Mouse (Mus musculus): ENCODE data around the gene Rrad. TPM values are rescaled to one million over a fixed set of nuclear protein-coding genes. Genes with fewer than 3 reads are reported as not detected.
"Not testable (repeated sequence)": the region's sequence is repeated elsewhere in the genome, so short reads cannot be mapped to it uniquely, and the experiment has no call there.

The Rrad gene
- total RNA-seq (2021) = 100 to 1,000 TPM; 355 to 387 TPM

DNA sequence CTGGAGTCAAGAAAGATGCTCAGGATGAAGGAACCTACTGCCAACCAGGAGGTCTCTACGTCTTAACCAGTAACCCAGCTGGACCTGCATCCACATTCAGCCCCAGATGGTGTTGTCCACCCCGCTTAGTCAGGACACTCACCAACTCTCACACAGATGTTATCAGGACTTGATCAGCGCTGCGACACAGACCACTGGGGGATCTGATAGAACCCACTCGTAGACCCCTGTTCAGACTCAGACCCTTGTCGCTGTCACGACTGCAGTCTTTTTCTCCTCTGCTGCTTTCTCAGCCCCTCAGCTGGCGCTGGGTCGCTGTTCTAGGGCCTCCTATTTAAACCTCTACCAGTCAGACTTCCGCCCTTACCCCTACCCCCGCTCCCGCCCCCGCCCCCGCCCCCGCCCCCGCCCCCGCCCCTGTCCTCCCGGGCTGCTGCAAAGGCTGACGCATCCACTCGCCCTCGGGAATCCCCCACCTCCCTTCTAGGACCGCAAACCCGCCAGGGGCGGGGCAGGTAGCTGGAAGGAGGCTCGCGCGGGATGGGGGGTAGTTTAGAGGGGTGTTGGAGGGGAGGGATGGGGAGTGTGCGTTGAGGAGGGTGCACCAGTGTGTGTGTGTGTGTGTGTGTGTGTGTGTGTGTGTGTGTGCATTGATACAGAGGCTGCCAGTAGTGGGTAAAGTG is at the start of gene Rrad:
Rrad (minus strand) TSS at position 347 of the 683 bp plus-strand sequence.
- intact Hi-C loops (cut with DNase I) = no loop called here
- peak; percentile 63 to 75 for DNase-seq

DNA sequence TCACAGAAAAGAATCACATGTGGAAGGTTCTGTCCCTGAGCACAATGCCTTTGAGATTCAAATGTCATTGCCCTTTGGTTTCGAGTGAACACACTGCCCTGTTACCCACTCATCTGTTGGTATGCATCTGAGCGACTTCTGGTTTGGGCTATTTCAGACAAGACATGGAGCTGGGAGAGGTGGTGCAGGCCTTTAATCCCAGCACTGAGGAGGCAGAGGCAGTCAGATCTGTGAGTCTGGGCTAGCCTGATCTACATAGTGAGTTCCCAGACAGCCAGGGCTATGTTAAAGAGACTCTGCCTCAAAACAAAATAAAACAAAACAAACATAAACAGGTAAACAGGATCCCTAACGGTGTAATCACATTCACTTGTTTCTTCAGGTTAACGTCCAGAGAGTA is 24.5 kb upstream of the Rrad start:
- intact Hi-C loops (cut with DNase I) = loop anchor here (2.0 to 10.0 kb wide), 3 partner anchors 53 to 619 kb away; partner anchors contain the start of gene Nol3
- DNase-seq = no peak

DNA sequence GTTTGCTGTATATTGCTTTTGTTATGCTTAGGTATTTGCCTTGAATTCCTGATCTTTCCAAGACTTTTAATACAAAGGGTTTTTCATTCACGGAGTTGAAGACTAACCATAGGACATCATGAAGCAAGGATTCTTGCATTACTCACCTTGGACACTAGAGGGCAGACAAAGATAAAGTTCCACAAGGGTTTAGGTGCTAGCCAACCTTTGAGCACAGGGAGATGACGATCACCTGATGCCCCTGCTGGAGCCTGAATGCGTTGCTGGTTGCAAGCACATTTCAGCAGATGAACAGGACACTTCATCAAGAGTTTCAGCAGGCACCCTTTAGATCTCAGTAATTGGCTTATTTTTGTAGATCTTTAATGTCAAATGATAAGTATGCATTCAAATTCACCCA is 23.9 kb upstream of the Rrad start:
- intact Hi-C loops (cut with DNase I) = loop anchor here (1.0 to 10.0 kb wide), 4 partner anchors 10 to 620 kb away; partner anchors contain the start of gene Nol3
- peak; percentile 56 to 61 for DNase-seq

GRCm38 (mm10) chr8:104644187-104644586 is 13.1 kb upstream of the Rrad start:
- not testable (repeated sequence) for DNase-seq
- intact Hi-C loops (cut with DNase I) = loop anchor here (1.0 kb wide), 1 partner anchor 42 kb away; no protein-coding TSS in a partner anchor

- intact Hi-C loops (cut with DNase I) = no loop called here
- no peak for DNase-seq
Measured at GRCm38 (mm10) chr8:104642324-104642654, 11.2 kb upstream of the Rrad start.

- DNase-seq = peak; percentile 90 to 91
- intact Hi-C loops (cut with DNase I) = no loop called here
Measured at GRCm38 (mm10) chr8:104641426-104642323, 10.5 kb upstream of the Rrad start, which contains the start of gene Ciao2b. Ciao2b (minus strand) TSS chr8:104641965.

GRCm38 (mm10) chr8:104640831-104641370 is 9.8 kb upstream of the Rrad start:
- intact Hi-C loops (cut with DNase I) = no loop called here
- DNase-seq = no peak

- intact Hi-C loops (cut with DNase I) = no loop called here
- no peak for DNase-seq
Measured at GRCm38 (mm10) chr8:104640241-104640640, 9.1 kb upstream of the Rrad start.

- no peak for DNase-seq
- intact Hi-C loops (cut with DNase I) = no loop called here
Measured at GRCm38 (mm10) chr8:104638010-104638409, 6.9 kb upstream of the Rrad start.

GRCm38 (mm10) chr8:104635004-104635710 is 4.0 kb upstream of the Rrad start:
- intact Hi-C loops (cut with DNase I) = no loop called here
- DNase-seq = peak in 1 of 2 experiments; percentile 1

DNA sequence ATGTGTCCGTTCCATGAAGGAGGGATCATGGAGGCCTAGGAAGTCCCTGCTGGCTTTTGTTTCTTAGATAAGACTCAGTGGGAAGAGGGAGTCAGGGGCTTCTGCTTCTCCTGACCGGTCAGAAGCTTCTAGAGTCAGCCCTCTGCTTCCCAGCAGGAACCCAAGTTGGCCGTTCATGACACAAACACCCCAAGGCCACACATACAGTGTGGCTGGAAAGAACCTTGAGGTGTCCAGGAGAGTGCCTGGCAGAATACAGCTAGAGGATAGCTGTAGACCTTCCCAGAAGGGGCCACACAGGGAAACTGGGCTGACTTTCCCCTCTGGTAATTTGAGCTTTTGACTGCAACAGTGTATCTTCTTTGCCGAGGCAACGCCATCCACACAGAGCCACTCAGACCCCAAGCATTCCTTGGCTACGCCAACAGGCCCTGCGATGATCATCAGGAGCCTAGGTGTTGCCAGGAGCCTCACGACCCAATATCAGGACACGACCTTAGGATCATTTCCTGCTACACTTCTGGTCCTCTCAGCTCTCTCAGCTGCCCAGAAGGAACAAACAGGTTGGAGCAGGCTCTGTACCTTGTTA is 2.1 kb upstream of the Rrad start:
- intact Hi-C loops (cut with DNase I) = no loop called here
- DNase-seq = peak; percentile 21 to 44

- DNase-seq = peak in 1 of 2 experiments; percentile 8
Measured at GRCm38 (mm10) chr8:104632486-104632885, 1.4 kb upstream of the Rrad start.

DNA sequence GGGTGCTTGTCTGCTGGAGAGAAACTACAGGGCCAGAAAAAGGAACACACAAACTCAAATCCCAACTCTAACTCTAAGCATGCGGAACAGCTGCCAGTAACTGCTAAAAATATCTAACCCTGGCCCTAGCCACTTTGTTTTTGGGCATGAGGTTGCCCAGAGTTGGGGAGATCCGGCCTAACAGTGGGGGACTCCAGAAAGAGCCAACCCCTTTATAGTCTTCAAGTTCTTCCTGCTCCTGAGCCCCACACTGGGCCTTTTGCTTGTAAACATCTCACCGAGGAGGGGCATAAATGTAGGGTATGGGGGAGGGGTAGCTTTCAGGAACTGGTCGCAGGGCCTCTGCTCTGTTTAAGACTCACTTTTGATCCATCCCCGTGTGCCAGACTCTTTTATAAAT is 848 bp upstream of the Rrad start:
- DNase-seq = peak; percentile 18 to 41
- intact Hi-C loops (cut with DNase I) = no loop called here

More at GRCm38 (mm10) chr8:104632486-104632885, 1.4 kb upstream of the Rrad start:
- intact Hi-C loops (cut with DNase I) = no loop called here

GRCm38 (mm10) chr8:104630574-104630973 is 553 bp downstream of the Rrad start:
- DNase-seq = peak; percentile 43 to 55
- intact Hi-C loops (cut with DNase I) = no loop called here

DNA sequence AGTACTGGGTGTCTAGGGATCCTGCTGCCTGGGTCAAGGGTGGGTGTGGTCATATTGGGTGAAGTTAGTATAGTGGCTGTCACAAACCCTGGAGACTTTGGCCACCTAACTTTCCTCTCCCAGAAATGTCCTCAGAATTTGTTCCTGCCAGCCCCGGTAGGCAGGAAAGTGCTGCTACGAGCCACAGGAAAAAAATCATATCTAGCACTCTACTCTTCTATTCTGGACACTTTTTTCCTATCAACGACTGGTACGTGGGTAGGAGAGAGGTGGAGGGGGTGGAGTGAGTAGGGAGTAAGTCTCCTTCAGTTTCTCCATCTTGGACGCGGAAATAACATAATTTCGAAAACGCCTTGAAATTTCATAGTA is 1.0 kb downstream of the Rrad start:
- intact Hi-C loops (cut with DNase I) = no loop called here
- DNase-seq = no peak

DNA sequence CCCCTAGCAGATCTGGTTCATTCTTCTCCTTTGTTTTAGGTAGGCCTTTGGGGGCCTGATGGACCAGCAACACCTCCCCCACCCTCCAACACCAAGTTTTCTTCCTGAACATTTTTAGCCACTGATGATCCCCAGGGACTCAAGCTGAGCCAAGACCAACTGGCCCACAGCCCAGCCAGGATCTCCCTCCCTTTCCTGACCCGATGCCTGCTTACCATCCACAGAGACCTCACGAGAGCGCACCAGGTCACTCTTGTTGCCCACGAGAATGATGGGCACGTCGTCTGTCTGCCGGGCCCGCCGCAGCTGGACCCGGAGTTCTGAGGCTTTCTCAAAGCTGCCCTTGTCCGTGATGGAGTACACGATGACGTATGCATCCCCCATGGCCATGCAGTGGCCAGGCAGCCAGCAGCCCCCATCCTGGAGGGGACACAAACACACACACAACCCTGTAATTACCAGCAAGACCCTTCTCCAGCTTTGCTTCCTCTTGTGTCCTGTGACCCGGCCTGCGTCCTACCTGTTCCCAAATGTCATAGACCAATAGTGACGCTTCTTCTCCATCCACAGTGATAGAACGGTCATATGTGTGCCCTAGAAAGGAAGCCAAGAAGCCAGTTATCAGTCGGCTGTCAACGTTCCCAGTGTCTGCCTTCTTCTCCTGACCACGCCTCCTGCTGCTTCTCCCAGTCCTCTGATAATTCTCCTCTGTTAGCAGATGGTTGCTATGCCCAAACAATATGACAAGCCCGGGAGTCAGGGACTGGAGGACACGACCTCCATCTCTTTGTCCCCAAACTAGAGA is 1.6 kb downstream of the Rrad start:
- DNase-seq = peak; percentile 75 to 81
- intact Hi-C loops (cut with DNase I) = loop anchor here (1.0 kb wide), 1 partner anchor 19 kb away; no protein-coding TSS in a partner anchor

GRCm38 (mm10) chr8:104628402-104628801 is 2.7 kb downstream of the Rrad start:
- intact Hi-C loops (cut with DNase I) = no loop called here
- DNase-seq = peak; percentile 38 to 46

DNA sequence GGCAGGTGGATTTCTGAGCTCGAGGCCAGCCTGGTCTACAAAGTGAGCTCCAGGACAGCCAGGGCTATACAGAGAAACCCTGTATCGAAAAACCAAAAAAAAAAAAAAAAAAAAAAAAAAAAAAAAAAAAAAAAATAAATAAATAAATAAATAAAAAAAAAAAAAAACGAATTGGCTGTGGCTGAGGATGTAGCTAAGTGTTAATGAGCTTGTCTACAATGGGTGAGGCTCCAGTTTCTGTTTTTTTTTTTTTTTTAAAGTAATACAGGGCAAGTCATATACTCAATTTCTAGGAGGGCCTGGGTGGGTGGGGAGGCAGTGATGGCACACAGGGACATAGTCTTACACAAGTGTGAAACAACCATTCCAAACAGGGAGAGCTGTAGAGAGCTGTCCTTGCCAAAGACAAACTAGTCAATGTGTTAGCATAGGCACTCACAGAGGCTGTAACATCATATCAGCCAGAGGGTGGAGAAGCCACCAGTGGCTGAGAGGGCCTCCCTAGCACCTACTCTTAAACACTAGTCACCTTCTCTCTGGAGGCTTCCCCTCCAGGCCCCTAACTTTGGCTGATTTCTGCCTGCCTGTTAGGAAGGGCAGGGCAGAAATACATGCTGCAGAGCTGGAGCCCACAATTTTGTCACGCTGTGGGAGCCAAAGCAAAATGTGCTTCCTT is 3.9 kb downstream of the Rrad start:
- intact Hi-C loops (cut with DNase I) = no loop called here
- DNase-seq = peak; percentile 1 to 6

DNA sequence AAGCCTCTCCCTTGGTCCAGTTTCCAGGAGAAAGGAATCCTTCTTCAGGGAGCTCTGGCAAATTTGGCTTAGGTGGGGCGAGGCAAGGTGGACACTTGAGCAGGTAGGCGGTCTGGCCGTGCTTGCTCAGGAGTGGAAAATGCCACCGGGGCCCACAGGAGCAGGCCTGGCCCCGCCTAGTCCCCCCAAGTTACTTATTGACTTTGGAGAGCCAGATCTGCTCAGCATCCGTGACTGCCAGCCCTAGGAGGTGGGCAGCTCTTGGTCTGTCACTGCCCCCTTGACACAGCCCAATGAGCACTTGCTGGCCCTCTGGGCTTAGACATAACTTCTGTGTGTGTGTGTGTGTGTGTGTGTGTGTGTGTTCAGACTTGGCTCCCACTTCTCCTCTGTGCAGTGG is 7.0 kb downstream of the Rrad start, which contains the start of gene Cdh16:
Cdh16 (minus strand) TSS at position 236 of the 400 bp plus-strand sequence.
- DNase-seq = no peak
- intact Hi-C loops (cut with DNase I) = no loop called here

Data from heart, postnatal 36 days (tissue).